8 mouse cellular contexts compared by ENCODE assay signal in genomic region chr2:27773980-27774730, GRCm38 (mm10).
DNase-seq lines count a peak whose midpoint lies in the region; ATAC-seq and TF ChIP-seq lines count a peak whose summit lies in the region.

No protein-coding gene starts in this region.

- peak overlapping the region; percentile 94 for H3K27ac ChIP-seq in embryonic facial prominence, embryonic 12.5 days
- peak overlapping the region; percentile 85 for H3K27ac ChIP-seq in lung, embryonic 14.5 days (ENCODE audit: low read depth)
- H3K27ac ChIP-seq in midbrain, embryonic 15.5 days = no peak overlapping the region

- H3K4me2 ChIP-seq in embryonic facial prominence, embryonic 12.5 days (replicated peaks) = 0 out of 2 replicates have a peak overlapping the region, but pooled peaks have one; percentile 15
- H3K4me2 ChIP-seq in lung, embryonic 14.5 days = 0 out of 2 replicates have a peak overlapping the region, but pooled peaks have one; percentile 4
- no peak overlapping the region for H3K4me2 ChIP-seq in midbrain, embryonic 15.5 days

- no peak overlapping the region for H3K9ac ChIP-seq in embryonic facial prominence, embryonic 12.5 days
- peak overlapping the region; percentile 2; the same call in 1 of the 2 replicates for H3K9ac ChIP-seq in lung, embryonic 14.5 days
- no peak overlapping the region for H3K9ac ChIP-seq in midbrain, embryonic 15.5 days

- H3K4me3 ChIP-seq in embryonic facial prominence, embryonic 12.5 days = no peak overlapping the region
- H3K4me3 ChIP-seq in lung, embryonic 14.5 days (ENCODE audit: low read depth, low read length) = no peak overlapping the region
- H3K4me3 ChIP-seq in midbrain, embryonic 15.5 days = no peak overlapping the region

- ATAC-seq in embryonic facial prominence, embryonic 12.5 days (ENCODE audit: insufficient number of reproducible peaks, insufficient read depth, low FRiP score, low TSS enrichment) = peak; percentile 42
- ATAC-seq in lung, embryonic 14.5 days (ENCODE audit: insufficient read depth) = peak; percentile 60
- ATAC-seq in erythroblast, adult 5-6 weeks (replicated peaks; ENCODE audit: low FRiP score, poor library complexity, severe bottlenecking) = no peak
- no peak for ATAC-seq in midbrain, embryonic 15.5 days (replicated peaks)

- H3K9me3 ChIP-seq in embryonic facial prominence, embryonic 12.5 days = no peaks in the 10 kb centered on the region
- no peaks in the 10 kb centered on the region for H3K9me3 ChIP-seq in lung, embryonic 14.5 days (ENCODE audit: low read depth, low read length)
- no peaks in the 10 kb centered on the region for H3K9me3 ChIP-seq in midbrain, embryonic 15.5 days

- intact Hi-C loops in heart, postnatal 10 days (cut with DNase I) = loop anchor here (5.0 kb wide), 1 partner anchor 648 kb away; no protein-coding TSS in a partner anchor

- DNase-seq in R1 (ENCODE audit: low read depth, low spot score) = peak; percentile 30
- peak; percentile 86 for DNase-seq in heart, postnatal 10 days
- DNase-seq in lung, embryonic 14.5 days = peak; percentile 93
- DNase-seq in cerebellum, adult 11 months = no peak
- no peak for DNase-seq in c-Kit-positive CD71-positive TER-119-positive erythroid progenitor cells, embryonic 14.5 days (ENCODE audit: low spot score)

- peaks cover 50% of the 10 kb centered on the region for H3K4me1 ChIP-seq in embryonic facial prominence, embryonic 12.5 days
- peaks cover 26% of the 10 kb centered on the region for H3K4me1 ChIP-seq in lung, embryonic 14.5 days (ENCODE audit: insufficient read depth)
- H3K4me1 ChIP-seq in midbrain, embryonic 15.5 days = peaks cover 4% of the 10 kb centered on the region; the same call in 1 of the 2 replicates

- no peaks in the 10 kb centered on the region for H3K27me3 ChIP-seq in embryonic facial prominence, embryonic 12.5 days
- no peaks in the 10 kb centered on the region for H3K27me3 ChIP-seq in lung, embryonic 14.5 days (ENCODE audit: insufficient read depth, low read length)
- no peaks in the 10 kb centered on the region for H3K27me3 ChIP-seq in midbrain, embryonic 15.5 days (replicated peaks)

- 0 out of 2 replicates have a peak, but pooled peaks have one; percentile 5 for TF ChIP-seq CTCF in lung, embryonic 14.5 days (IDR thresholded peaks at IDR 0.05; ENCODE audit: low read depth)

- WGBS in embryonic facial prominence, embryonic 12.5 days = 37% methylated on average over 24 of the region's 24 CpGs
- whole genome bisulfite sequencing in lung, embryonic 14.5 days = 34% methylated on average over 24 of the region's 24 CpGs
- 85% methylated on average over 24 of the region's 24 CpGs for WGBS in midbrain, embryonic 15.5 days

- no peaks in the 10 kb centered on the region for H3K36me3 ChIP-seq in embryonic facial prominence, embryonic 12.5 days
- no peaks in the 10 kb centered on the region for H3K36me3 ChIP-seq in lung, embryonic 14.5 days (ENCODE audit: insufficient read depth)
- no peaks in the 10 kb centered on the region for H3K36me3 ChIP-seq in midbrain, embryonic 15.5 days (replicated peaks)

Comparison
In these comparisons a context has a peak if more than half of its experiments do, and no peak if none do; other contexts are left out.
1. DNase-seq: peak in R1 (single experiment), heart, postnatal 10 days (2 of 2) and lung, embryonic 14.5 days (single experiment); none in cerebellum, adult 11 months (single experiment) and c-Kit-positive CD71-positive TER-119-positive erythroid progenitor cells, embryonic 14.5 days (single experiment).
2. ATAC-seq: peak in embryonic facial prominence, embryonic 12.5 days (single experiment) and lung, embryonic 14.5 days (single experiment); none in erythroblast, adult 5-6 weeks (single experiment) and midbrain, embryonic 15.5 days (single experiment).